Mouse (Mus musculus) spleen, adult 12 weeks (tissue): ENCODE measurements around the gene Gnl1.
"Not testable (repeated sequence)": the region's sequence is repeated elsewhere in the genome, so short reads cannot be mapped to it uniquely, and the experiment has no call there.

ENCODE experiments used
- DNase-seq: peaks from one replicate; pipeline ENCODE4 v3.0.0; 2022; ENCODE audit warnings: low spot score

Gnl1 gene

GRCm38 (mm10) chr17:35979401-35980362, at the start of gene Gnl1, which contains the start of gene Prr3:
Gene Gnl1, plus strand, starts transcription at chr17:35979851.
Gene Prr3, minus strand, starts transcription at chr17:35980236.
- peak; percentile 81 for DNase-seq

GRCm38 (mm10) chr17:35930627-35931026, 49.0 kb upstream of the Gnl1 start:
- no peak for DNase-seq

GRCm38 (mm10) chr17:35932608-35933007, 47.0 kb upstream of the Gnl1 start:
- DNase-seq = no peak

- not testable (repeated sequence) for DNase-seq
These were observed 43.9 kb upstream of the Gnl1 start for GRCm38 (mm10) chr17:35935763-35936162.

- DNase-seq = no peak
These were observed 41.8 kb upstream of the Gnl1 start for GRCm38 (mm10) chr17:35937700-35938348.

- DNase-seq = no peak
These were observed 40.5 kb upstream of the Gnl1 start for GRCm38 (mm10) chr17:35939108-35939507.

- no peak for DNase-seq
These were observed 39.7 kb upstream of the Gnl1 start for GRCm38 (mm10) chr17:35939941-35940340.

GRCm38 (mm10) chr17:35950946-35951345, 28.7 kb upstream of the Gnl1 start:
- not testable (repeated sequence) for DNase-seq

- not testable (repeated sequence) for DNase-seq
These were observed 27.1 kb upstream of the Gnl1 start for GRCm38 (mm10) chr17:35952559-35952958.

- no peak for DNase-seq
These were observed 25.0 kb upstream of the Gnl1 start for GRCm38 (mm10) chr17:35954665-35955064.

- no peak for DNase-seq
These were observed 21.0 kb upstream of the Gnl1 start for GRCm38 (mm10) chr17:35958533-35959223.

GRCm38 (mm10) chr17:35963279-35963678, 16.4 kb upstream of the Gnl1 start:
- no peak for DNase-seq

GRCm38 (mm10) chr17:35967621-35968020, 12.0 kb upstream of the Gnl1 start:
- DNase-seq = no peak

- DNase-seq = peak; percentile 99
These were observed 9.9 kb upstream of the Gnl1 start, which contains the start of gene Abcf1 for GRCm38 (mm10) chr17:35969418-35970389. Gene Abcf1, minus strand, starts transcription at chr17:35969761.

- no peak for DNase-seq
These were observed 7.5 kb upstream of the Gnl1 start for GRCm38 (mm10) chr17:35972131-35972530.

- no peak for DNase-seq
These were observed 745 bp upstream of the Gnl1 start for GRCm38 (mm10) chr17:35978811-35979400.

- DNase-seq = no peak
These were observed 708 bp downstream of the Gnl1 start for GRCm38 (mm10) chr17:35980363-35980754.

- no peak for DNase-seq
These were observed 2.1 kb downstream of the Gnl1 start for GRCm38 (mm10) chr17:35981776-35982175.

GRCm38 (mm10) chr17:35991781-35992180, 12.1 kb downstream of the Gnl1 start:
- DNase-seq = no peak

- DNase-seq = peak; percentile 81
These were observed 14.0 kb downstream of the Gnl1 start for GRCm38 (mm10) chr17:35993675-35994074.
